ENCODE assay signal across 8 mouse cellular contexts in the genomic region with DNA sequence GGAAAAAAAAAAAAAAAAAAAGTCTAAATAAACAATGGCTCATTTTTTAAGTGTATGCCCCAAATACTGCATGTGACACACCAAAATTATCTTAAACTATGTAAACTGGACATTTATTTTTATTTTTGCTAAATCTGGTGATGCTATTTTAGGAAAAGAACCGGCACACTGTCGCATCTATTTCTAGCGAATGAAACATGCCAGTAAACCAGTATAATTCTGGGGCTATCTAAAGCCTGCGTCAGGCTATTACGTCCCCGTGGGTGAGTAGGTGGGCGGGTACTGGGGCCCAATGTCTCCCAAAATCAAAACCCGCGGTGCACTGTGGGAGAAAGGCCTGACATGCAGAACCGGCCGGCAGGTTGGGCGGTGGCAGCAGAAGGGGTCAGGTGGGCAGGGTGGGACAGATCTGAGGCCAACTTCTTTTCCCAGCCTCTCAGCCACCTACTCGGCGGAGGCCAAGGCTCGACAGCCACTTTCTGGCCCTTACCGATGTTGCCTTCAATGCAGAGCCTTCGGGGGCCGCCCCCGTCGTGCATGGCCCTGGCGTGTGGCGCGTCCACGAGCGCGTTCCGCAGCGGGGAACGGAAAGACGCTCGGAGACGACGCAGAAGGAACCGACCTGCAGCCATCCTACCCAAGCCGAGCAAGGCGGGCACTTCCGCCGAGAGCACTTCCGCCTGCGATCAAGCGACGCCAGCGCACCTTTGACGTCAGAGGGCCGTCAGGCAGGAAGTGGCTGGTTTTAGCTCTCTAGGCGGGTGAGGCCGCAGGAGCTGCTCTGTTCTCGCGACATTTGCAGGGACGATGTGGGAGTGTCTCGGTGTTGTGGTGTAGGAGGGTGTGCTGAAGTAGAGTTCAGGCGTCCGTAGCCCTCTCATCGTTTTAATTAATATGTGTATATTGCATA. TPM values are rescaled to one million over a fixed set of nuclear protein-coding genes. Genes with fewer than 3 reads are reported as not detected.
DNase-seq lines count a peak whose midpoint lies in the region; ATAC-seq lines count a peak whose summit lies in the region.

A gene (minus strand): TSS at position 712 of the 910 bp plus-strand sequence.

- intact Hi-C loops in gastrocnemius, postnatal 14 days (cut with DNase I; ENCODE audit: low total_unique reads) = no loop called here
- intact Hi-C loops in left cerebral cortex, postnatal 10 days (cut with DNase I) = no loop called here

- peak; percentile 98 to 99 for DNase-seq in adrenal gland, adult (ENCODE audit: inconsistent age in 2 of 2, low spot score in 1 of 2)
- peak; percentile 98 for DNase-seq in embryo, embryonic 10.5 days (ENCODE audit: low spot score)
- peak; percentile 97 for DNase-seq in gastrocnemius, postnatal 14 days
- peak; percentile 98 to 99 for DNase-seq in left cerebral cortex, postnatal 10 days (ENCODE audit: extremely low spot score in 1 of 2, low spot score in 2 of 2)
- peak; percentile 97 for DNase-seq in right cerebral cortex, postnatal 25 days
- peak; percentile 96 for DNase-seq in urinary bladder, postnatal 4 days (ENCODE audit: low spot score in 2 of 2)

- ATAC-seq in inflammation-experienced regulatory T-cells, adult 6 months = peak; percentile 95
- peak; percentile 96 for ATAC-seq in megakaryocyte-erythroid progenitor cell, adult 5-6 weeks (replicated peaks; ENCODE audit: low FRiP score, low TSS enrichment, poor library complexity, severe bottlenecking)

RNA-seq across cellular contexts. Expression of the gene that starts here (rescaled TPM):
- 10 to 100 TPM; 14.8 to 19.3 TPM for total RNA-seq in gastrocnemius, postnatal 14 days (2021)
- polyA plus RNA-seq in inflammation-experienced regulatory T-cells, adult 6 months (2017; shearing (Covaris generic)) = 100 to 1,000 TPM in 1 of 3 experiments, 10 to 100 TPM in 2; 60.1 to 100 (median 87.6) TPM
- total RNA-seq in left cerebral cortex, postnatal 10 days (2021) = 10 to 100 TPM; 26.5 to 27.6 TPM
- 53.6 and 64.2 TPM in 2 replicates for total RNA-seq in megakaryocyte-erythroid progenitor cell, adult 5-6 weeks (2014; fragmentation: Nextera tagmentation)
- total RNA-seq in megakaryocyte-erythroid progenitor cell, adult 5-6 weeks (2017) = 35.7 and 37.9 TPM in 2 replicates

Comparison
In these comparisons a context has a peak if more than half of its experiments do, and no peak if none do; other contexts are left out.
1. Peak in every context shown above with its lines: DNase-seq and ATAC-seq.